In genomic region chr2:152991529-152991928, GRCm38 (mm10) we compare ENCODE assay signal across 21 mouse cellular contexts. TPM values are rescaled to one million over a fixed set of nuclear protein-coding genes. Genes with fewer than 3 reads are reported as not detected.
DNase-seq lines count a peak whose midpoint lies in the region; ATAC-seq and TF ChIP-seq lines count a peak whose summit lies in the region.
"Had no signal": no experiment of that assay in that cellular context is flagged by ENCODE, and none has a peak within 500 bp of the region (broad histone marks: within the 10 kb centered on the region; RNA-seq: fewer than 3 reads in every experiment).

No protein-coding gene starts in this region.

- no peak for TF ChIP-seq EP300 in CH12.LX (IDR thresholded peaks at IDR 0.05; ENCODE audit: low read length)

- TF ChIP-seq RAD21 in CH12.LX (IDR thresholded peaks at IDR 0.05; ENCODE audit: low read depth, low read length): no peak

- no peaks in the 10 kb centered on the region for H3K36me3 ChIP-seq in kidney, adult 2 months (ENCODE audit: control insufficient read depth, insufficient read depth, low read length)
- no peaks in the 10 kb centered on the region for H3K36me3 ChIP-seq in kidney, embryonic 16.5 days (ENCODE audit: insufficient read depth, low read length)
- no peaks in the 10 kb centered on the region for H3K36me3 ChIP-seq in CH12.LX (replicated peaks in 1 of 2; ENCODE audit: control insufficient read depth in 1 of 2, insufficient read depth in 1 of 2, low read length in 1 of 2)
- H3K36me3 ChIP-seq in splenic B cell, adult 2 months (ENCODE audit: control insufficient read depth, insufficient read depth, low read length, poor library complexity, severe bottlenecking): no peaks in the 10 kb centered on the region
- H3K36me3 ChIP-seq: embryonic facial prominence, embryonic 10.5 days; heart, embryonic 10.5 days; hindbrain, embryonic 12.5 days had no signal

- H3K4me1 ChIP-seq in kidney, adult 2 months (ENCODE audit: control insufficient read depth, insufficient read depth, low read length): no peaks in the 10 kb centered on the region; the same call in 1 of the 2 replicates
- no peaks in the 10 kb centered on the region for H3K4me1 ChIP-seq in kidney, embryonic 16.5 days (ENCODE audit: insufficient read depth, low read length)
- H3K4me1 ChIP-seq in CH12.LX (ENCODE audit: control insufficient read depth in 1 of 2, insufficient read depth in 2 of 2): peaks cover 34 to 35% of the 10 kb centered on the region in 2 experiments
- H3K4me1 ChIP-seq: forebrain, embryonic 13.5 days; hindbrain, embryonic 12.5 days had no signal

- H3K4me3 ChIP-seq in kidney, adult 2 months (ENCODE audit: insufficient read depth, low read depth, low read length): no peak overlapping the region
- no peak overlapping the region for H3K4me3 ChIP-seq in kidney, embryonic 16.5 days (ENCODE audit: low read length)
- peak overlapping the region in 1 of 3 experiments; percentile 21 for H3K4me3 ChIP-seq in CH12.LX (replicated peaks in 1 of 3; ENCODE audit: low read depth in 2 of 3, low read length in 2 of 3, poor library complexity in 1 of 3)
- H3K4me3 ChIP-seq: embryonic facial prominence, embryonic 10.5 days; forebrain, embryonic 13.5 days; heart, embryonic 10.5 days; hindbrain, embryonic 12.5 days had no signal

- in situ Hi-C loops in CH12.LX (cut with MboI; ENCODE audit: low pct_ligation_motif_present, low pct_unique_long_range_greater_than_20kb, low sequenced_read_pairs): no loop called here

- no peak for TF ChIP-seq CTCF in kidney, adult 2 months (conservative IDR thresholded peaks at IDR 0.05; ENCODE audit: insufficient read depth, insufficient read length, low read depth, low read length)
- TF ChIP-seq CTCF in CH12.LX (conservative IDR thresholded peaks at IDR 0.05 in 1 of 2, IDR thresholded peaks at IDR 0.05 in 1 of 2; ENCODE audit: low read depth in 2 of 2, low read length in 2 of 2): no peak

- H3K4me2 ChIP-seq in kidney, embryonic 16.5 days (replicated peaks; ENCODE audit: low read depth, low read length): no peak overlapping the region
- H3K4me2 ChIP-seq in CH12.LX (ENCODE audit: insufficient read depth, low read depth, poor library complexity, severe bottlenecking): peak overlapping the region; percentile 85
- H3K4me2 ChIP-seq: forebrain, embryonic 13.5 days; hindbrain, embryonic 12.5 days had no signal

- H3K27me3 ChIP-seq in kidney, adult 2 months (replicated peaks; ENCODE audit: control insufficient read depth, insufficient read depth, low read length): no peaks in the 10 kb centered on the region
- no peaks in the 10 kb centered on the region for H3K27me3 ChIP-seq in kidney, embryonic 16.5 days (ENCODE audit: insufficient read depth, low read length)
- H3K27me3 ChIP-seq in CH12.LX (replicated peaks): peaks cover 20% of the 10 kb centered on the region
- H3K27me3 ChIP-seq in splenic B cell, adult 2 months (ENCODE audit: control insufficient read depth, insufficient read depth, low read length, poor library complexity, severe bottlenecking): no peaks in the 10 kb centered on the region; the same call in 1 of the 2 replicates
- H3K27me3 ChIP-seq: forebrain, embryonic 13.5 days had no signal

- no peaks in the 10 kb centered on the region for H3K79me2 ChIP-seq in CH12.LX (replicated peaks; ENCODE audit: control insufficient read depth, extremely low read depth, insufficient read depth, poor library complexity, severe bottlenecking)

- no peak for ATAC-seq in kidney, embryonic 16.5 days (ENCODE audit: low FRiP score, low TSS enrichment)
- peak; percentile 72 for ATAC-seq in megakaryocyte, adult 5-6 weeks (ENCODE audit: poor library complexity, severe bottlenecking)
- ATAC-seq: forebrain, embryonic 13.5 days; forebrain, postnatal 0 days had no signal

- peak; percentile 54 for DNase-seq in kidney, adult 2 months
- DNase-seq in CH12.LX (ENCODE audit: extremely low read depth): peak; percentile 37
- peak; percentile 39 for DNase-seq in splenic B cell, adult 2 months (ENCODE audit: low read depth, low spot score)
- no peak for DNase-seq in thymus, postnatal 36 days
- DNase-seq: adrenal gland, adult 2 months; adrenal gland, postnatal 25 days; cerebellum, adult 2 months; cerebellum, postnatal 10 days; forebrain, postnatal 0 days; gastrocnemius, postnatal 25 days; heart, adult 11 months; heart, postnatal 10 days; heart, postnatal 4 days had no signal

- H3K27ac ChIP-seq in kidney, adult 2 months (ENCODE audit: insufficient read depth, low read depth, low read length): no peak overlapping the region
- H3K27ac ChIP-seq in kidney, embryonic 16.5 days (ENCODE audit: low read length): no peak overlapping the region
- no peak overlapping the region for H3K27ac ChIP-seq in CH12.LX (ENCODE audit: insufficient read depth, low read depth)
- H3K27ac ChIP-seq: embryonic facial prominence, embryonic 10.5 days; forebrain, embryonic 13.5 days; heart, embryonic 10.5 days; hindbrain, embryonic 12.5 days had no signal

- no peak overlapping the region for H3K9ac ChIP-seq in kidney, embryonic 16.5 days (replicated peaks; ENCODE audit: low read length)
- no peak overlapping the region; the same call in 1 of the 2 replicates for H3K9ac ChIP-seq in CH12.LX (ENCODE audit: insufficient read depth, low read depth)
- H3K9ac ChIP-seq: forebrain, embryonic 13.5 days; forebrain, postnatal 0 days; hindbrain, embryonic 12.5 days had no signal

- dilution Hi-C loops in CH12.LX (cut with MboI; ENCODE audit: extremely low pct_ligation_motif_present, extremely low pct_unique_long_range_greater_than_20kb, low sequenced_read_pairs): no loop called here

- no peaks in the 10 kb centered on the region for H3K9me3 ChIP-seq in kidney, embryonic 16.5 days (ENCODE audit: low read length)
- no peaks in the 10 kb centered on the region for H3K9me3 ChIP-seq in CH12.LX (replicated peaks; ENCODE audit: low read length)
- H3K9me3 ChIP-seq: embryonic facial prominence, embryonic 10.5 days; forebrain, embryonic 13.5 days; heart, embryonic 10.5 days; hindbrain, embryonic 12.5 days had no signal

- WGBS in kidney, adult 2 months: 65% methylated on average over 9 of the region's 9 CpGs
- 79% methylated on average over 9 of the region's 9 CpGs for WGBS in kidney, embryonic 16.5 days

- no peak for TF ChIP-seq POLR2A in kidney, adult 2 months (IDR thresholded peaks at IDR 0.05; ENCODE audit: low read depth, low read length)
- no peak for TF ChIP-seq POLR2A in CH12.LX (IDR thresholded peaks at IDR 0.05; ENCODE audit: low read depth, low read length)

TF ChIP-seq in CH12.LX, 34 proteins besides CTCF, POLR2A, EP300 and RAD21:
- peak; percentile 61; the same call in 1 of the 2 replicates for TF ChIP-seq IRF4 (IDR thresholded peaks at IDR 0.05; ENCODE audit: low read depth, low read length)
- no peak for TF ChIP-seq ETS1 (conservative IDR thresholded peaks at IDR 0.05; ENCODE audit: low read depth, low read length)
- 0 out of 2 replicates have a peak, but pooled peaks have one; percentile 69 for TF ChIP-seq MAZ (IDR thresholded peaks at IDR 0.05; ENCODE audit: low read depth, low read length)
- TF ChIP-seq TBP (conservative IDR thresholded peaks at IDR 0.05; ENCODE audit: low read depth, low read length): 0 out of 2 replicates have a peak, but pooled peaks have one; percentile 25
- no peak for TF ChIP-seq CHD2 (IDR thresholded peaks at IDR 0.05; ENCODE audit: low read length)
- TF ChIP-seq MXI1 (IDR thresholded peaks at IDR 0.05; ENCODE audit: low read depth, low read length): peak; percentile 42; the same call in 1 of the 2 replicates
TF ChIP-seq in CH12.LX: peak in this region for 4.

RNA-seq across cellular contexts. Expression of gene Pdrg1, which starts 23.7 kb away (rescaled TPM):
- 55.7 and 68.4 TPM in 2 replicates for polyA plus RNA-seq in kidney, adult 2 months (2012; rRNA removed)
- polyA plus RNA-seq in kidney, embryonic 16.5 days (2015; fragmentation: Nextera tagmentation; extraction: Ambion mirVana): 115 and 130 TPM in 2 replicates
- total RNA-seq in CH12.LX (2012; rRNA removed): 50.9 and 65.1 TPM in 2 replicates
- total RNA-seq in CH12.LX (2014; rRNA removed): 24.5 and 26.1 TPM in 2 replicates
- polyA plus RNA-seq in CH12.LX (2012; ENCODE audit: insufficient read length, low read depth): 54.9 and 56.4 TPM in 2 replicates
- total RNA-seq in megakaryocyte, adult 5-6 weeks (2015): 34.0 and 38.6 TPM in 2 replicates
- 80.2 and 129 TPM in 2 replicates for total RNA-seq in megakaryocyte, adult 5-6 weeks (2017)

RNA-seq across cellular contexts. Expression of gene Ttll9, which starts 29.2 kb away (rescaled TPM):
- 0.46 and 1.0 TPM in 2 replicates for polyA plus RNA-seq in kidney, adult 2 months (2012; rRNA removed)
- polyA plus RNA-seq in kidney, embryonic 16.5 days (2015; fragmentation: Nextera tagmentation; extraction: Ambion mirVana): 1.2 and 1.3 TPM in 2 replicates
- total RNA-seq in CH12.LX (2012; rRNA removed) (1.4 and 1.7 TPM in 2 replicates), CH12.LX (2014; rRNA removed) (1.5 and 1.6 TPM in 2 replicates)
- polyA plus RNA-seq in CH12.LX (2012; ENCODE audit: insufficient read length, low read depth): 1.7 and 1.9 TPM in 2 replicates
- 0.38 TPM in 1 of 2 replicates, not detected in the other for total RNA-seq in megakaryocyte, adult 5-6 weeks (2015)
- 0.28 TPM in 1 of 2 replicates, not detected in the other for total RNA-seq in megakaryocyte, adult 5-6 weeks (2017)
- total RNA-seq: adrenal gland, postnatal 25 days; gastrocnemius, adult 18-20 months; gastrocnemius, postnatal 25 days; heart, postnatal 10 days; heart, postnatal 4 days had no signal

RNA-seq across cellular contexts. Expression of gene Dusp15, which starts 40.0 kb away (rescaled TPM):
- polyA plus RNA-seq in kidney, adult 2 months (2012; rRNA removed): 12.3 and 20.6 TPM in 2 replicates
- polyA plus RNA-seq in kidney, embryonic 16.5 days (2015; fragmentation: Nextera tagmentation; extraction: Ambion mirVana): 3.1 TPM in 2 replicates
- total RNA-seq in CH12.LX (2012; rRNA removed): 0.08 TPM in 1 of 2 replicates, not detected in the other
- not detected in 2 replicates for total RNA-seq in CH12.LX (2014; rRNA removed)
- 0.13 and 0.16 TPM in 2 replicates for polyA plus RNA-seq in CH12.LX (2012; ENCODE audit: insufficient read length, low read depth)
- not detected in 2 replicates for total RNA-seq in megakaryocyte, adult 5-6 weeks (2015)
- total RNA-seq in megakaryocyte, adult 5-6 weeks (2017): not detected in 2 replicates
- polyA plus RNA-seq: heart, embryonic 14.5 days had no signal

RNA-seq across cellular contexts. Expression of gene Xkr7, which starts 40.1 kb away (rescaled TPM):
- not detected in 2 replicates for polyA plus RNA-seq in kidney, adult 2 months (2012; rRNA removed)
- not detected in 2 replicates for polyA plus RNA-seq in kidney, embryonic 16.5 days (2015; fragmentation: Nextera tagmentation; extraction: Ambion mirVana)
- not detected in 2 replicates for total RNA-seq in CH12.LX (2012; rRNA removed)
- total RNA-seq in CH12.LX (2014; rRNA removed): not detected in 2 replicates
- polyA plus RNA-seq in CH12.LX (2012; ENCODE audit: insufficient read length, low read depth): not detected in 2 replicates
- not detected in 2 replicates for total RNA-seq in megakaryocyte, adult 5-6 weeks (2015)
- total RNA-seq in megakaryocyte, adult 5-6 weeks (2017): not detected in 2 replicates
- total RNA-seq: gastrocnemius, adult 18-20 months; heart, postnatal 10 days; heart, postnatal 4 days had no signal
- polyA plus RNA-seq: heart, embryonic 10.5 days; heart, embryonic 14.5 days had no signal

RNA-seq across cellular contexts. Expression of gene Foxs1, which starts 58.5 kb away (rescaled TPM):
- 6.4 and 7.3 TPM in 2 replicates for polyA plus RNA-seq in kidney, adult 2 months (2012; rRNA removed)
- polyA plus RNA-seq in kidney, embryonic 16.5 days (2015; fragmentation: Nextera tagmentation; extraction: Ambion mirVana): 7.5 and 8.3 TPM in 2 replicates
- total RNA-seq in CH12.LX (2012; rRNA removed): 6.1 and 7.1 TPM in 2 replicates
- total RNA-seq in CH12.LX (2014; rRNA removed): 7.8 and 9.1 TPM in 2 replicates
- 7.6 and 9.5 TPM in 2 replicates for polyA plus RNA-seq in CH12.LX (2012; ENCODE audit: insufficient read length, low read depth)
- total RNA-seq in megakaryocyte, adult 5-6 weeks (2015): not detected in 2 replicates
- not detected in 2 replicates for total RNA-seq in megakaryocyte, adult 5-6 weeks (2017)

Comparison
In these comparisons a context has a peak if more than half of its experiments do, and no peak if none do; other contexts are left out.
1. DNase-seq: peak in kidney, adult 2 months (single experiment), CH12.LX (single experiment) and splenic B cell, adult 2 months (single experiment); none in thymus, postnatal 36 days (0 of 2).